Mouse (Mus musculus): ENCODE results near the gene Tmem230. TPM values are rescaled to one million over a fixed set of nuclear protein-coding genes. Genes with fewer than 3 reads are reported as not detected.

Tmem230 gene
- polyA plus RNA-seq, 1 experiment, result 81.9 TPM

DNA sequence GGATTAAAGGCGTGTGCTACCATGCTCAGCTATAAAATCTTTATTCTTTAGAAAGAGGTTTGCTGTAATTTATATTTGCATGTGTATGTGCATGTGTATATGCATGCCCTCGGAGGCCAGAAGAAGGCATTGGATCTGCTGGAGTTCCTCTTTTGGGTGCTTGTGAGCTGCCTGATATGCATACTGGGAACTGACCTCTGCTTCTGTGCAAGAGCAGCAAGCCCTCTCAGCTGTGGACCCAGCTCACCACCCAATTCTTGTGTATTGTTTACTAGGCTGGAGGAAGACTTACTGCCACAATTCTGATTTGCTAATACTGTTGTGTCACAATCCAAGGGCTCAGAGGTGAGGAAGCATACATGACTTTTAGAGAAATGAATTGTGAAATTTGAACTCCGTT lies 18.5 kb upstream of the Tmem230 start:
- TF ChIP-seq CTCF (IDR thresholded peaks at IDR 0.05; ENCODE audit: borderline replicate concordance, insufficient read depth, low read depth, low read length) (no peak), POLR2A (IDR thresholded peaks at IDR 0.05; ENCODE audit: borderline replicate concordance, insufficient read depth, low read length) (no peak)
- Histone ChIP-seq H3K27ac (ENCODE audit: insufficient read depth, low read length) (no peak overlapping the region), H3K4me3 (replicated peaks; ENCODE audit: insufficient read depth, low read depth, low read length) (no peak overlapping the region), H3K27me3 (ENCODE audit: control insufficient read depth, insufficient read depth, low read length) (no peaks in the 10 kb centered on the region), H3K4me1 (ENCODE audit: control insufficient read depth, insufficient read depth, low read length) (peaks cover 17% of the 10 kb centered on the region)
- DNase-seq, result no peak
- 88% methylated on average over 3 of the region's 3 CpGs for WGBS

DNA sequence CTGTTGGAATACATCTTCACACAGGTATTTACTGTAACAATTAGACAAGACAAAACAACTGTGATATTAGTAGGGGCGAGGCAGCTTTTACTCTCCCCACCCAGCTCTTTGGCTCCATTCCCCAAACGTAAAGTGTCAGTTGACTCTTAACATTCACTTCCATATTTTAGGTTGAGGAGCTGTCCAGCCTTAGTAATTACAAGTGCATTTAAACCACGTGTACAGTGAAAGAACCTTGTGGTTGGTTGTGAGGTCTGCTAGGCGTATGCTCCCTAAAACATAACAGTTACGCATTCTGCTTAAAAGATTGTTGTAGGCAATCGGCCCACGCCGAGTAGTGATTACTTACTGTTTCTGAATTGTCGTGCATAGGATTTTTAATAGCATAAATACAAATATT lies 17.6 kb upstream of the Tmem230 start:
- Histone ChIP-seq H3K4me1 (ENCODE audit: control insufficient read depth, insufficient read depth, low read length) (peaks cover 9% of the 10 kb centered on the region), H3K4me3 (replicated peaks; ENCODE audit: insufficient read depth, low read depth, low read length) (no peak overlapping the region), H3K27ac (ENCODE audit: insufficient read depth, low read length) (no peak overlapping the region), H3K27me3 (ENCODE audit: control insufficient read depth, insufficient read depth, low read length) (no peaks in the 10 kb centered on the region)
- TF ChIP-seq POLR2A (IDR thresholded peaks at IDR 0.05; ENCODE audit: borderline replicate concordance, insufficient read depth, low read length), result no peak
- no peak for TF ChIP-seq CTCF (IDR thresholded peaks at IDR 0.05; ENCODE audit: borderline replicate concordance, insufficient read depth, low read depth, low read length)
- DNase-seq, result no peak
- 73% methylated on average over 9 of the region's 9 CpGs for WGBS

DNA sequence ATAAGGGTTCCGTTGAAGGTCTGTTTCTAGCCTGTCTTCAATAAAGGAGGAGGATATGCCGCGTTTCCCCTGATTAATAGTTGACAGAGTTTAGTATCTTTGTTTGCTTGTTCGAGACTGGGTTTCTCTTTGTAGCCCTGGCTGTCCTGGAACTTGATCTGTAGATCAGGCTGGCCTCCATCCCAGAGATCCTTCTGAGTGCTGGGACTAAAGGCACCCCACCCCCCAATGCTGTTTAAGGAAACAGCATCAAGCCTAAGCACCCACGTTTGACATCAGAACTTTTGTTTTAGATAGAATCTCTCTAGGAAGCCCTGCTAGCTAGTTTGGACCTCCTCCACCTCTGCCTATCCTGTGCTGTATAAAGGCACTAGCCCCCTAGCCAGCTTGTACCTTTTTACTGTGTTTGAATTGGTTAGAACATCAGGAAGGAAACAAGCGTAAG lies 16.7 kb upstream of the Tmem230 start:
- H3K4me3 ChIP-seq (replicated peaks; ENCODE audit: insufficient read depth, low read depth, low read length), result peak overlapping the region; percentile 84
- WGBS, result 6% methylated on average over 6 of the region's 6 CpGs
- no peaks in the 10 kb centered on the region for H3K27me3 ChIP-seq (ENCODE audit: control insufficient read depth, insufficient read depth, low read length)
- TF ChIP-seq CTCF (IDR thresholded peaks at IDR 0.05; ENCODE audit: borderline replicate concordance, insufficient read depth, low read depth, low read length) (no peak), POLR2A (IDR thresholded peaks at IDR 0.05; ENCODE audit: borderline replicate concordance, insufficient read depth, low read length) (no peak)
- H3K27ac ChIP-seq (ENCODE audit: insufficient read depth, low read length), result peak overlapping the region; percentile 25
- no peak for DNase-seq
- H3K4me1 ChIP-seq (ENCODE audit: control insufficient read depth, insufficient read depth, low read length), result peaks cover 8% of the 10 kb centered on the region

DNA sequence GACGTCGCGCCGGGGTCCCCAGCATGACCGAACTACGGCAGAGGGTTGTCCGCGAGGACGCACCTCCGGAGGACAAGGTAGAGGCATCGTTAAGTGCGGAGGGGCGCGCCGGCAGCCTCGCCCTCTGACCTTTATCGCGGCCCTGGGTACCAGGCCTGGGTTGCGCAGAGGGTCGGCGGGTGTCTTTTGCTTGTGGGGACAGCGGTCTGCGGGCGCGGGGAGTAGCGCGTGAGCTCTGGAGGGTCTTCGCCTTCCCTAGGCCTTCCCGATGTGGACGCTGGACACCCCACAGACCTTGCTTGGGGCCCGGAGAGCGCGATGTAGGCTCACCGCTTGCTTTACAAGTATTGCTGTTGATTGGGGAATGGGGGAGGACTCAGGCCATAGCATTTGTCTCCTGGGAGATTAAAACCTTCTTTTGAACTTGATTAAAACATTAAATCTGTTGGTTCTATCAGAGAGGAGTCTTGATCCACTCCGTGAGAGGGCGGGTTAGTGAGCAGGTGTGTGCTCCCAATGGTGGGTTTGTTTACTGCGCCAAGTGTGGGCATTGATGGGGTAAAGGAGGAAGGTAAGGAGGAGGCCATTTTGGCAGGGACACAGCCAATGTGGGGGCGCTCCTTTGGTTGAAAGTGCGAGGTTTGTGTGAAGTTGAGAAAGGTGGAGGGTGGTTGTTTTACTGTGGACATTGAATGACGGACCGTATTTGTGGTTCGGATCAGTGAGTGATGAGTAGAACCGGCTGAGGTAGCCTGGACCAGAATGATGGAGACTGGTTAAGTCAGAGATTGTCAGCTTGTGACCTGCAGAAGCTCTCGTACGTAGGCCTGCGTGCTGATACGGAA lies 16.0 kb upstream of the Tmem230 start:
- Histone ChIP-seq H3K4me3 (replicated peaks; ENCODE audit: insufficient read depth, low read depth, low read length) (peak overlapping the region; percentile 84), H3K27me3 (ENCODE audit: control insufficient read depth, insufficient read depth, low read length) (no peaks in the 10 kb centered on the region), H3K4me1 (ENCODE audit: control insufficient read depth, insufficient read depth, low read length) (peaks cover 6% of the 10 kb centered on the region; the same call in 1 of the 2 replicates), H3K27ac (ENCODE audit: insufficient read depth, low read length) (peak overlapping the region; percentile 25)
- DNase-seq, result peak; percentile 59 to 65
- under 1% methylated on average over 47 of the region's 47 CpGs for WGBS
- TF ChIP-seq POLR2A (IDR thresholded peaks at IDR 0.05; ENCODE audit: borderline replicate concordance, insufficient read depth, low read length) (no peak), CTCF (IDR thresholded peaks at IDR 0.05; ENCODE audit: borderline replicate concordance, insufficient read depth, low read depth, low read length) (no peak)

DNA sequence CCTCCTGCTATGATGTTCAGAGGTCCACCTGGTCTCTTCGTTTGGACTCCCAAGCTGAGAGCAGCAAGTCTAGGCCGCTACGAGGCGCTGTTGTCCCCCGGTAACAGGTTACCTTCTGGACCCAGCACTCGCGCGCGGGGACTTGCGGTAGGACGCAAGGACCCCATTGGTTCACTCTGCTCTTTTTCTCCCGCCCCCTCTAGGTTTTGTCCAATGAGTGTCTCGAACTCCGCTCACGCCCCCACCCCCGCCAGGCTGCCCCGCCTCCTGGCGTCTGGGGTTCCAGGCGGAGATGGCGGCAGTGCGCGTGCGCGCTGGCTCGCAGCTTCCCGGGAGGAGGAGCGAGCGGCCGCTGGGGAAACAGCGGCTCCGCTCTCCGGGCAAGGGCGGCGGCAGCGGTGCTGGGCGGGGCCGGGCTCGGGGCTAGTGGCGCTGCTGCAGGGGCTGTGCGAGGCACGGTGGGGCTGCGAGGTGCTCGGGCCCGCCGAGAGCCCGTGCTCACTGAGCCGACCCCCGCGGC lies 15.3 kb upstream of the Tmem230 start, which contains the start of gene Cds2:
TSS of gene Cds2 (plus strand) at position 270 of the 520 bp plus-strand sequence.
- WGBS, result under 1% methylated on average over 49 of the region's 49 CpGs
- H3K4me3 ChIP-seq (replicated peaks; ENCODE audit: insufficient read depth, low read depth, low read length), result peak within 1 kb of the TSS; percentile 84

DNA sequence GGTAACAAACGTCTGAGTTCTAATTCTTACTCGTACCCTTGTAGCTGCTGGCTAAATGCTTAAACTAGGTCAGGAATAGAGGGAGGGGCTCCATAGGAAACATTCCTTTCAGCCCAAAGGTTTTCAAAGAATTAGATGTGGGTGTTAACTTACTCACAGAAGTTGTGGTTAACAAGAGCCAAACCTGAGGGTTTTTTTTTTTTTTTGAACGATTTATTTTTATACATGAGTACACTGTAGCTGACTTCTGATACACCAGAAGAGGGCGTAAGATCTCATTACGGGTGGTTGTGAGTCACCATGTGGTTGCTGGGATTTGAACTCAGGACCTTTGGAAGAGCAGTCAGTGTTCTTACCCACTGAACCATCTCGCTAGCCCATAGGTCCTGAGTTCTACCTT lies 14.6 kb upstream of the Tmem230 start:
- no peak for TF ChIP-seq CTCF (IDR thresholded peaks at IDR 0.05; ENCODE audit: borderline replicate concordance, insufficient read depth, low read depth, low read length)
- no peak for TF ChIP-seq POLR2A (IDR thresholded peaks at IDR 0.05; ENCODE audit: borderline replicate concordance, insufficient read depth, low read length)
- no peaks in the 10 kb centered on the region for H3K27me3 ChIP-seq (ENCODE audit: control insufficient read depth, insufficient read depth, low read length)
- no peak for DNase-seq
- H3K27ac ChIP-seq (ENCODE audit: insufficient read depth, low read length), result no peak overlapping the region
- H3K4me1 ChIP-seq (ENCODE audit: control insufficient read depth, insufficient read depth, low read length), result peaks cover 6% of the 10 kb centered on the region; the same call in 1 of the 2 replicates
- WGBS, result 71% methylated on average over 6 of the region's 6 CpGs
- H3K4me3 ChIP-seq (replicated peaks; ENCODE audit: insufficient read depth, low read depth, low read length), result no peak overlapping the region

More for the DNA sequence above, 15.3 kb upstream of the Tmem230 start, which contains the start of gene Cds2:
- Histone ChIP-seq H3K27me3 (ENCODE audit: control insufficient read depth, insufficient read depth, low read length) (no peaks in the 10 kb centered on the region), H3K4me1 (ENCODE audit: control insufficient read depth, insufficient read depth, low read length) (peaks cover 6% of the 10 kb centered on the region; the same call in 1 of the 2 replicates), H3K27ac (ENCODE audit: insufficient read depth, low read length) (peak within 1 kb of the TSS; percentile 25)
- peak; percentile 67 for TF ChIP-seq POLR2A (IDR thresholded peaks at IDR 0.05; ENCODE audit: borderline replicate concordance, insufficient read depth, low read length)
- peak; percentile 95 for TF ChIP-seq CTCF (IDR thresholded peaks at IDR 0.05; ENCODE audit: borderline replicate concordance, insufficient read depth, low read depth, low read length)
- DNase-seq, result peak; percentile 99 to 100

DNA sequence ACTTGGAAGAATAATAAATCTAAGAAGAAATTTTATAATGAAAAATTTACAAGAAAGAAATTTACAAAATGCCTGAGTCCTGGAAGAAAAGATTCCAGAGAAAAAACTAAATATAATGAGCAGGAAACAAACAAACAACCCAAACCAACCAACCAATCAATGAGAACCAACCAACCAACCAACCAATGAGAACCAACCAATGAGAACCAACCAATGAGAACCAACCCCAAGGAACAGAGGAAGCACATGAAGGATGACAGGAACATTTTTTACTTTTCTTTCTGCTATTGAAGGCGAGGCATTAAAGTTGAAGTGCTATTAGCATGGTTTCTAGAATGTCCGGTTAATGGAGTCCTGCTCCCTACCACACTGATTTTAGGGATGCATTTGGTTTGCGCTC lies 13.0 kb upstream of the Tmem230 start:
- no peak for DNase-seq
- 93% methylated on average over 3 of the region's 3 CpGs for WGBS
- Histone ChIP-seq H3K27me3 (ENCODE audit: control insufficient read depth, insufficient read depth, low read length) (no peaks in the 10 kb centered on the region), H3K4me1 (ENCODE audit: control insufficient read depth, insufficient read depth, low read length) (peaks cover 3% of the 10 kb centered on the region; the same call in 1 of the 2 replicates), H3K4me3 (replicated peaks; ENCODE audit: insufficient read depth, low read depth, low read length) (no peak overlapping the region), H3K27ac (ENCODE audit: insufficient read depth, low read length) (no peak overlapping the region)
- no peak for TF ChIP-seq CTCF (IDR thresholded peaks at IDR 0.05; ENCODE audit: borderline replicate concordance, insufficient read depth, low read depth, low read length)
- no peak for TF ChIP-seq POLR2A (IDR thresholded peaks at IDR 0.05; ENCODE audit: borderline replicate concordance, insufficient read depth, low read length)

All from cerebellum, adult 2 months (tissue).